Mouse (Mus musculus): ENCODE measurements around the gene Suclg2.

Gene Suclg2

GRCm38 (mm10) chr6:95563355-95564009 lies 155.1 kb downstream of the Suclg2 start:
- DNase-seq (ENCODE audit: low read depth): no peak

GRCm38 (mm10) chr6:95556320-95556719 lies 162.3 kb downstream of the Suclg2 start:
- no peak for DNase-seq (ENCODE audit: low read depth)

GRCm38 (mm10) chr6:95552339-95552950 lies 166.2 kb downstream of the Suclg2 start:
- peak; percentile 56 for DNase-seq (ENCODE audit: low read depth)

GRCm38 (mm10) chr6:95551000-95551399 lies 167.6 kb downstream of the Suclg2 start:
- no peak for DNase-seq (ENCODE audit: low read depth)

- DNase-seq (ENCODE audit: low read depth): no peak
These were observed 172.3 kb downstream of the Suclg2 start for GRCm38 (mm10) chr6:95546189-95546832.

GRCm38 (mm10) chr6:95545714-95546113 lies 172.9 kb downstream of the Suclg2 start:
- DNase-seq (ENCODE audit: low read depth): no peak

GRCm38 (mm10) chr6:95545296-95545695 lies 173.3 kb downstream of the Suclg2 start:
- no peak for DNase-seq (ENCODE audit: low read depth)

GRCm38 (mm10) chr6:95535191-95535590 lies 183.4 kb downstream of the Suclg2 start:
- no peak for DNase-seq (ENCODE audit: low read depth)

GRCm38 (mm10) chr6:95519846-95520245 lies 198.8 kb downstream of the Suclg2 start:
- DNase-seq (ENCODE audit: low read depth): no peak

GRCm38 (mm10) chr6:95518406-95518805 lies 200.2 kb downstream of the Suclg2 start:
- DNase-seq (ENCODE audit: low read depth): peak; percentile 13

- no peak for DNase-seq (ENCODE audit: low read depth)
These were observed 202.9 kb downstream of the Suclg2 start for GRCm38 (mm10) chr6:95515721-95516120.

- DNase-seq (ENCODE audit: low read depth): no peak
These were observed 203.9 kb downstream of the Suclg2 start for GRCm38 (mm10) chr6:95514726-95515125.

GRCm38 (mm10) chr6:95511689-95512088 lies 206.9 kb downstream of the Suclg2 start:
- no peak for DNase-seq (ENCODE audit: low read depth)

GRCm38 (mm10) chr6:95500771-95501170 lies 217.8 kb downstream of the Suclg2 start:
- no peak for DNase-seq (ENCODE audit: low read depth)

GRCm38 (mm10) chr6:95499639-95500038 lies 219.0 kb downstream of the Suclg2 start:
- DNase-seq (ENCODE audit: low read depth): no peak

- DNase-seq (ENCODE audit: low read depth): no peak
These were observed 226.2 kb downstream of the Suclg2 start for GRCm38 (mm10) chr6:95492216-95492956.

GRCm38 (mm10) chr6:95491043-95491442 lies 227.6 kb downstream of the Suclg2 start:
- DNase-seq (ENCODE audit: low read depth): no peak

GRCm38 (mm10) chr6:95485791-95486190 lies 232.8 kb downstream of the Suclg2 start:
- no peak for DNase-seq (ENCODE audit: low read depth)

- DNase-seq (ENCODE audit: low read depth): peak; percentile 53
These were observed 234.3 kb downstream of the Suclg2 start for GRCm38 (mm10) chr6:95484183-95484818.

- no peak for DNase-seq (ENCODE audit: low read depth)
These were observed 234.9 kb downstream of the Suclg2 start for GRCm38 (mm10) chr6:95483686-95484085.

GRCm38 (mm10) chr6:95483127-95483526 lies 235.5 kb downstream of the Suclg2 start:
- DNase-seq (ENCODE audit: low read depth): no peak

- no peak for DNase-seq (ENCODE audit: low read depth)
These were observed 238.8 kb downstream of the Suclg2 start for GRCm38 (mm10) chr6:95479801-95480200.

All from 416B (cell line).